Mouse (Mus musculus) urinary bladder, adult 2 months (tissue): Measurements from ENCODE around the gene Pan2. TPM values are rescaled to one million over a fixed set of nuclear protein-coding genes. Genes with fewer than 3 reads are reported as not detected.
"Not testable (repeated sequence)": the region's sequence is repeated elsewhere in the genome, so short reads cannot be mapped to it uniquely, and the experiment has no call there.

Experiments used
- DNase-seq: peaks from one replicate; pipeline ENCODE4 v3.0.0; 2022; ENCODE audit warnings: low spot score
- polyA plus RNA-seq: library from polyadenylated mRNA; depleted of rRNA; stranded (reverse); fragments of >200 nt; gene quantifications from 2 replicates; pipeline ENCODE4 v1.2.3, GENCODE M21; 2012; rRNA removed

Pan2 gene
- 27.9 and 31.7 TPM in 2 replicates for polyA plus RNA-seq

DNA sequence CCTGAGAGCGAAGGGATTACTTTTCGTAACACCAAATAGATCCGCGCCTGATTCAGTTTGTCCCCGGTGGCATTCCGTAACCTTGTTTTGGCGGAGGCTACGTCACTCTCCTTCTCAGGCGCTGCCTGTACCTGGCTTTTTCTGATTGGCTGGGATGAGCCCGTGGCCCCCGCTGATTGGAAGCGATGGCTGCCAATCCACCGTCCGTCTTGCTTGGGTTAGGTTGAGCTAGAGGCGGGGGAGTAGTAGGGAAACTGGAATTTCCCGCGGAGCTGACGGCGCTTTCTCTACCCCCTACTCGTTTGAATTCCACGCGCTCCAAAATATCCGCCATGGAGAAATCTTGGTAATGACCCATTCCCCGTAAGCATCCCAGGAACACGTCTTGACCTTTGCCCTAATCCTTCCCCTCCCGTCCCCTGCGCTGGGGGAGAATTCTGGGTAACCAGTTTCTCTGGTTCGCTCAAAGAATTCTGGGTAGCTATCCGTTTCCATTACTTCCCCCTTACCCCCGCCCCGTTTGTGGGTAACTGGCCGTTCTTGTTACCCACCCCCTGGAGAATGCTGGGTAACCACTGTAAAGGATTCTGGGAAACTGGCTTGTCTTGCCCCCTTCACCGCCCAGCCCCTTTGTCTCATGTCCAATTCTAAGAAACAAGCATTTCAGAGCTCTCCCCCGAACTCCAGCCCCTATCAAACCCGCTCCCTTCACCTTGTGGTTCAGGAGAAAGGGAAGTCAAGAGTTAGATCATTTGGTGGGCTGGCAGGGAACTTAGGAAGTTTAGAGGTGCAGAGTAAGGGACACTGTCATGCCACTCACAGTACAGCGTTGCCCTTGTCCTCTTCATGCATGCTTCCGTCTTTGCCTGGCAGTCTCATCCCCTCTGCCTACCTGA, at the start of gene Pan2:
Gene Pan2, plus strand, starts transcription at position 210 of the 896 bp plus-strand sequence.
- peak; percentile 100 for DNase-seq

DNA sequence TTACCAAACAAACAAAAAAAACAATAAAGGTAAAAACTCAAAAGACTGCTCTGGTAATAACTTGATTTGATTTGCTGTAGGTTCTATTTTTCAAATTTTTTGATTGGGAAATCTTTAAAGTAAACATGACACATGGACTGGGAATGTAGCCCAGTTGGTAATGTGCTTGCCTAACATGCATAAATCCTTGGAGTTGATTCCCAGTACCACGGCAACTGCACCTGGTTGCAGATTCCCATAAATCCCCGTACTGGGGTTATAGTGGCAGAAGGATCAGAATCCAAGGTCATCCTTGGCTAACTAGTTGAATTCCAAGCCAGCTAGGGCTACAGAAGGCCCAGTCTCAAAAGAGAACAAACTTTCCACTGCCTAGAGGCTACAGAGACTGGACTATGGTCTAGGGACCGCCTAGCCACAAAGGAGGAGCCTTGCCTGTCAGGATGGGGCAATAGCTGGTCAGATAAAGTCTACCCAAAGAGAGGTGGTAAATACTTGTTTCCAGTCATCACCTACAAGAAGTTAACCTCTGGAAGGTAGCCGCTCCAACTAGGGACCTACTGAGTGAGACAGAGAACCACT, 49.4 kb upstream of the Pan2 start, which contains the start of gene Apon:
Gene Apon, plus strand, starts transcription at position 420 of the 579 bp plus-strand sequence.
- no peak for DNase-seq

DNA sequence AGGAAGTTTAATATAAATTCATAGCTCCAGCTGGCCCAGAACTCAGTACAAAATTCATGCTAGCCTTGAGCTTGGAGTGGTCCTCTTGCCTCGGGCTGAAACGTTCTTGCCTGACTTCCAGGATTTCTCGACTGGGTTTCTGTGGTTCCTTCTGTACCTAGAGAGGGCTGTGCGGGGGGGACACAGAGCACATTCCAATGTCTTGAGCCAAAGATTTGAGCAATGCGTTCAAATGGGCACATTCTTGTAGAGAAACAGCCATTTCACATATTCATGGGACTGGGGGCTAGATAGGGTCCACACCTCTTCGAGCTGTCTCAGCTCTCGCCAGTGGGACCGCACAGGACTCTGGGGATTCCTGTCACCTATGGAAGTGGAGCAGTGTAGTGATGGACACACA, 47.2 kb upstream of the Pan2 start:
- no peak for DNase-seq

DNA sequence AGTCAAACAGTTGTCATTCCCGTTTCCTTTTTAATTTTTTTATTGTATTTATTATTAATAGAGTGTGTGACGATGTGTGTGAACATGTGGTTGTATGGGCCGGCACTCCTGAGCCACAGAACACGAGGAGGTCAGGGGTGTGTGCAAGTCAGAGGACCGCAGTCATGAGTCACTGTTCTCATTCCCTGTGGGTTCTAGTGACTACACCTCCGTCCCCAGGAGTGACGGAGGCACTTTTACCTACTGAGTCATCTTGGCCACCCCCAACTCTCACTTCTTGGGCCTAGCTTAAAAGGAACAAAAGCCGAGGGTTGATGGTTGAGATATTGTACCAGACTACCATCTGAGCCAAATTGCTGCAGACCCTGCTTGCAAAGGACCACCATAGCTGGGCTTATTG, 46.8 kb upstream of the Pan2 start:
- DNase-seq: no peak

DNA sequence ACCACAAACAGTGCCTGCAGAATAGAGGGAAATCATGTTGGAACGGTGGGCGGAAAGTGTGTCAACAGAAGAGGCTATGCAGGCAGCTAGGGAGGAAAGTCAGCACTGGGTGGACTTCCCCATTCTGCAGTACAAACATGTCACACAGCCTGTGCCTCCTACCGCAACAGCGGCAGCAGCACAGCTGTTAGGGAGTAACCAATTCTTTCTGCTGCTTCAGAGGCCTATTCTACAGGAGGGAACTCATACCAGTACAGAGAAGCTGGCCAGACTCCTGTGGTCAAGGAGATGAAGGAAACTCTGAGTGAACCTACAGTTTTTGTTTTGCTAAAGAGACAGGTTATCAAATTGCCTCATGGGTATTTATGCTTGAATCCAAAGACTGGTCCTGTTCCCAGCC, 44.2 kb upstream of the Pan2 start:
- DNase-seq: no peak

DNA sequence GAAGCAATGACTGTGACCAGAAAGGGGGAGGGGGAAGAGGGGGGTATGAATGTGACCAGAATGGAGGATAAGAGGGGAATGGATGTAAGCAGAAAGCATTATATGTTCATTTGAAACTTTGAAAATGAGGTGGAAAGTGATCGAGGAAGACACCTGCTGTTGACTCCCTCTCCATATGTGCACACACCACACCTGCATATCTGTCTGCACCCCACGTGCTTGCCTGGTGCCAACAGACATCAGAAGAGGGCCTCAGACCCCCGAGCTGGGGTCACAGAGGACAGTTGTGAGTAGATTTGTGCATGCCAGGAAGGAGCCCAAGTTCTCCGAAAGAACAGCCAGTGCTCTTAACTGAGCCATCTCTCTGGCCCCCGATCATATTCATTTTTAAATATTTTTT, 43.2 kb upstream of the Pan2 start:
- DNase-seq: no peak

DNA sequence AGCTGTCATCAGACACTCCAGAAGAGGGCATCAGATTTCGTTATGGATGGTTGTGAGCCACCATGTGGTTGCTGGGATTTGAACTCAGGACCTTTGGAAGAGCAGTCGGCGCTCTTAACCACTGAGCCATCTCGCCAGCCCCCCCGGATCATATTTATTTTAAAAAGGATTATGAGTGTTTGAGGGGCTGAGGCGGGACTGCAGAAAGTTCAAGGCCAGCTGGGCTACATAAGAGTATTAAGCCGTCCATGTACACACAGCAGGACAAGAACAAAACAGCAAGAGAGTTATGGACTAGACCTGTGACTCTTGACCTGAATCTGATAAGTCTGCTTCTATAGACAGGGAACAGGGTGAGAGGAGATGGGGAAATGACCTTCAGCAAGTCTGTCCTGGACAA, 42.8 kb upstream of the Pan2 start:
- DNase-seq: not testable (repeated sequence)

DNA sequence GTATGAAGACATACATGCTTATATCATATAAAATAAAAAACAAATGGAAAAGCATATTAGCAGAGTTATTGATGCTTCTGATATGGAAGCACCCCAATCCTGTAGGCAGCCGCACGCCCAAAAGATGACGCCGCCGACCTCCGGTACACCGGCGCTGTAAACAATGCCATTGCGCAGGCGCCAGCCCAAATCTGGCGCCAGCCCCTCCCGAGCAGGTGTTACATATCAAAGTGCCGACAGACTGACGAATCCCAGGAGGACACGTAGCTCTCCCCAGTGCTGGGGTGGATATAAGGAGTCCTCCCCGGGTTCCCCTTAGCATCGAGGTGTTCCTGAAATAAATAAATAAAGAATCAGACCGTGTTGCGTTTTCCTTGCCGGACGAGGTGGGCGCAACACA, 40.8 kb upstream of the Pan2 start:
- no peak for DNase-seq

DNA sequence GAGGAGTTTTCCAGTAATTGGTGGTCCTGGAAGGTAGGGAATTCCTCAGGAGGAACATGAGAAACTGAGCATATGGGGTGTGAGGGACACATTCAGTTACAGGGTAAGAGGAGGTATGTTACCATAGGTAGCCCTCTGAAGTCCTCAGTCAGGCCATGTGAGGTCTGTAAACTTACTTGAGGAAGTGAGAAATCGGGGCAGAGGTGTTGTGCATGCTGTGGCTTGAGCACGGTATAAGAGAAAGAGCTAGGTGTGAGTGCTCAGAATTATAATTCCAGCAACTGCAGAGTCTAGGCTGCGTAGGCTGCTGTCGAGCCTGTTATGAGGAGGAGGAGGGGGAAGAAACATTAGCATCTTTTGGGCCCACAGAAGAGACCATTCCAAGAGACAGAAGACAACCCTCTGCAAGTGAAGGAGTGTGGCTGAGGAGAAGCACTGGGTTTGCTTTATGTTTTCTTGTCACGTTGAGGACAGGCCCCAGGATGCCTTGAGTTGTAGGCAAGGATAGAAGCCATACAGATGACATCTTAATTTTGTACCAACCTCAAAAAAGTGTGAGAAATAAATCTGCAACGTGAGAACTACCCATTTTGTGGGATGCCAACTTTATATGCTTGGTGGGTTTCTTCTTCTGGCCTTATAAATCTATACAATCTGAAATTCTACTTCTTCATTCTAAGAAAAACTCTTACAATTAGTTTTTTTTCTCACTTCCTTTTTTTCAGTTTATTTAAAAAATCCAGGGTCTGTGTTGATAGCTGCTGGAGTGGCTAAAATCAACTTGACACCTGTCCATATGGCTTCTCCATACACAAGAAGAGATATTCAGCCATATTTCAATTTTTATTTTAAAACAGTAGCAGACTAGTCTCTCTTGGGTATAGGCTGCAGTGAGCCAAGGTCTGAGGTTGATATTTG, 39.5 kb upstream of the Pan2 start:
- no peak for DNase-seq

DNA sequence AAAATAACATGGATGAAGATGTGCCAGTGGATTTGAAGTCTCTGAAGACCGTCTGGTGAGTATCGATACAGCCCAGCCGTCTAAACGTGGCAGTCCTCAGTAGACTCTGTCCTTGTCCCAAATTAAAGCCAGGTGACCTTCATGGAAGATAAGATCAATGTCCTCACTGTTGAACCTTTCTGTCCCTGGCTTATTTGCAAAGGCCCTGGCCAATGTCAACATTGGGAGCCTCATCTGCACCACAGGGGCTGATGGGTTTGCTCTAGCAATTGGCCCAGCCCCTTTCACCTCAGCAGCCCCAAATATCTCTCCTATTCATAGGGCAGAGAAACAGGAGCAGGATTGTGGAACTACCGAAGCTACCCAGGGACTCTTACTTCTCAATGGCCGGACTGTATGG, 34.8 kb upstream of the Pan2 start, which contains the start of gene Apof:
Gene Apof, plus strand, starts transcription at position 301 of the 400 bp plus-strand sequence.
- DNase-seq: no peak

DNA sequence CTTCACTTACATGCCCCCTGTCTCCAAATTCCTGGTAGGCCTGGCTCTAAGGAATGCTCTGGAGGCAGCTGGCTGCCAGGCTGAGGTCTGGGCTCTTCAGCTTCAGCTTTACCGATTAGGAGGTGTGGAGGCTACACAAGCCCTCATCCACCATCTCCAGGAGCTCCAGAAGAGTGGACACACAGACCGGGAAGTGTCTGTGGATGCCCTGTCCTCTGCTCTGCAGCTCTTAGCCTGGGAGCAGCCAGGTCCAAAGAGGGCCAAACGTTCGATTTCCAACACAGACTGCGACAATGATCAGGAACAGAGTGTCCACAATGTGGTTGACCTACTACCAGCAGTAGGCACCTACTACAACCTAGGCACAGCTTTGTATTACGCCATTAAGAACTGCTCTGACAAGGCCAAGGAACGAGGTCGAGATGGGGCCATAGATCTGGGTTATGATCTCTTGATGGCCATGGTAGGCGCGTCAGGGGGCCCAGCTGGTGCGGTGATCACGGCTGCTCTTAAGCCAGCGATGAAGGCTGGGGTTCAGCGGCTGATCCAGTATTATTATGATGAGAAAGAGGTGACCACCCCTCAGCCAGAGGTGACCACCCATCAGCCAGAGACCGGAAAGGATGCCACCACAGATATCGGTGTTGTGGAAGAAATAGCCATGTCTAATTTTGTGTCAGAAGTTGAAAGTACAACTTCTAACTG, 33.8 kb upstream of the Pan2 start:
- DNase-seq: no peak

DNA sequence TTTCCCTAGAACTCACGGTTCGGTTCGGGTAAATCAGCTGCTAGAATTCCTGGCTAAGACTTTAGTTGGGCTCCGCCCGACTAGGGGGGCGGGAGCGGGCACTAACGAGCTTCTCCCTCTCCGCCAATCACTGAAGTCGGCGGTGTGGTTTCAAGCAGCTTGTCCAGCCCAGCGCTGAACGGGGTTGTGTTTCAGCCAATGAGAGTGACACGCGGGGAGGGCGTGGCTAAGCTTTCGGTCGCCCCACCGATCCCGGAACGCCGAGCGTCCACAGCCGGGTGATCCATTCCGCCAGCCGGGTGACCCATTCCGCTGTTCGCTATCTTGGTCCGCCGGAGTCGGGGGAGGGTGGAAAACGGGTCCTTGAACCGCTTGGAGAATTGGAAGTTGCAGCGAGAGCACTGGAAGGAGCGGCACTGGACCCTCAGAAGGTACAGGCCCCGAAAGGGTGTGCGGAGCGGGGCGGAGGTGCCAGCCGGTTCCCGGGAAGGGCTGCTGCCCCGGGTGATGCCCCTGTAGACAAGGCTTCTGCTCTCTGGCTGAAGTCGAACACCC, 32.8 kb upstream of the Pan2 start, which contains the start of gene Stat2:
Gene Stat2, plus strand, starts transcription at position 273 of the 555 bp plus-strand sequence.
- DNase-seq: peak; percentile 93

DNA sequence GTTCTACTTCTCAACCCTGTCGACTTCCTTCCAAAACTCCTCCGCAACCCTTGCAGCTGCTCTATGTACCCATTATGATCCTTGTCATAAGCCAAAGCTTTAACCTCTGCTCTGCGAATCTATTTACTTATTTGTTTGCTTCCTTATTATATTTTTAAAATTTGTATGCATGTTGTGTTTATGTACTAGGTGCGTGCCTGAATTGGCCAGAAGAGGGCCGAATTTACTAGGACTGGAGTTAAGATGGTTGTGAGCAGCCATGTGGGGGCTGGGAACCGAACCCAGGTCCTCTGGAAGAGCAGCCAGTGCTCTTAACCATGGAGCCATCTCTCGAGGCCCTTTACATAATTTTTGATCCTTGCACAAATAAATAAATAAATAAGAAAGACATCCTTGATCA, 32.3 kb upstream of the Pan2 start:
- DNase-seq: no peak

DNA sequence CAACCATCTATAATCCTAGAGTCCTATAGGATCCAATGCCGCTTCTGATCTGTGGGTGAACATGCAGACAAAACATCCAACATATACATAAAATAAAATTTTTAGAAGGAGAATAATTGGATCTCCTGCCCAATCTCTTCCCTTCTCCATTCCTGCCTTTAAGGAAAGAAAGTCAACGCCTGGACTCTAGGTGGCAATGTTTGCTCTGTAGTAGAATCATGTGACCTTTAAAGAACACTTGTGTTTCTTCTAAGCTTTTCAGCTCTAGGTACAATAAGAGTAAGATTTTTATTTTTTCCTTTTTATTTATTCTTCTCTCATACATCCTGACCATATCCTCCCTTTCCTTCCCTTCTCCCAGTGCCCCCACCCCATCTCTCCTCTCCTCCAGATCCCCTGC, 31.3 kb upstream of the Pan2 start:
- no peak for DNase-seq

DNA sequence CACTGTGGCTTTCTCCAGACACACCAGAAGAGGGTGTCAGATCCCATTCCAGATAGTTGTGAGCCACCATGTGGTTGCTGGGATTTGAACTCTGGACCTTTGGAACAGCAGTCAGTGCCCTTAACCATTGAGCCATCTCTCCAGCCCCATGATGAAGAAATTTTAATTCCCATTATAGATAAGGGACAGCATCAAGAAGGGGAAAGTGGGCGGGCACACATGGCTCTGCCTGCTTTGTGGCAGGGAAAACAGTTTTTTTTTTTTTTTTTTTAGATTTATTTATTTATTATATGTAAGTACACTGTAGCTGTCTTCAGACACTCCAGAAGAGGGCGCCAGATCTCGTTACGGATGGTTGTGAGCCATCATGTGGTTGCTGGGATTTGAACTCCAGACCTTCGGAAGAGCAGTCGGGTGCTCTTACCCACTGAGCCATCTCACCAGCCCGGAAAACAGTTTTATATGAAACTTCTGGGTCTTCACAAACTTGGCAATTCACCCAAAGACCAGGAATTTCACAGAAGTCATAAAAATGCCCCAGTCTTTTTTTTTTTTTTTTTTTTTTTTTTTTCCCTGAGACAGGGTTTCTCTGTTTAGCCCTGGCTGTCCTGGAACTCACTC, 30.2 kb upstream of the Pan2 start:
- not testable (repeated sequence) for DNase-seq

DNA sequence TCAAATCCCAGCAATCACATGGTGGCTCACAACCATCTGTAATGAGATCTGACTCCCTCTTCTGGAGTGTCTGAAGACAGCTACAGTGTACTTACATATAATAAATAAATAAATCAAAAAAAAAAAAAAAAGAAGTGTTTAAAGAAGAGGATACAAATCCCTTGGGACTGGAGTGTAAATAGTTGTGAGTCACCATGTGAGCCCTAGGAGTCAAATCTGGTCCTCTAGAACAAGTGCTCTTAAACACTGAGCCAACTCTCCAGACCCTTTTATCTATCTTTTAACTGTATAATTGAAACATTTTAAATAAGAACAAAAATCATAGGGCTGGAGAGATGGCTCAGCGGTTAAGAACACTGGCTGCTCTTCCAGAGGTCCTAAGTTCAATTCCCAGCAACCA, 27.8 kb upstream of the Pan2 start:
- DNase-seq: not testable (repeated sequence)

DNA sequence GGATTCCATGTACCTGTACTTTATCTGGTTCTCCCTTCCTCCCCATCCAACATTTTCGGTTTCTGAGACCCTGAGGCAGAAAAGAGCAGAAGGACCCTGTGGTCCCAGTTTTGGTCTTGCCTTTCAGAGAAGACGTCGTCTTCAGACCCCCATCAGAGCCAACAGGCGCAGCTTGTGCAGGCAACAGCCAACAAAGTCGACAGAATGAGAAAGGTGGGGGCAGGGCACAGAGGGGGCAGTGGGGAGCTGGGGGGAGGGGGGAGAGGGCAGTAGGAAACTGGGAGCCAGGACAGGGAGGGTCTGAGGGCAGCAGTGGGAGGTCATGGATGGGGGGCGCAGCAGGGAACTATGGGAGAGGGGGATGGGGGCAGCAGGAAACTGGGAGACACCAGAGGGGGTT, 25.0 kb upstream of the Pan2 start:
- no peak for DNase-seq

DNA sequence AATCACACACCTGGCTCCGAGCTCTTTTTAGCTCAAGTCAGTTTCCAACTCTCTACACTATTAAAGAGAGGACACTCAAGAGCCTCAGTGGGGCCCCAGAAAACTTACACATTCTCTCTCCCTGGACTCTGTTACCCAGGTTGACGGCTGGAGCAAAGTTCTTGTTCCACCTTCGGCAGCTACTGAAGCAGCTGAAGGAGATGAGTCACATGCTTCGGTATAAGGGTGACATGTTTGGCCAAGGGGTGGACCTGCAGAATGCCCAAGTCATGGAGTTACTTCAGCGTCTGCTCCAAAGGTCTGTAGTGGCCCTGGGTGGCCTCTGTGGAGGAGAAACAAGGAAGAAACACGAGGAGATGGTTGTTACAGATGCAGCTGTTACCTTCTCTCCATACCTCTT, 22.2 kb upstream of the Pan2 start:
- no peak for DNase-seq

DNA sequence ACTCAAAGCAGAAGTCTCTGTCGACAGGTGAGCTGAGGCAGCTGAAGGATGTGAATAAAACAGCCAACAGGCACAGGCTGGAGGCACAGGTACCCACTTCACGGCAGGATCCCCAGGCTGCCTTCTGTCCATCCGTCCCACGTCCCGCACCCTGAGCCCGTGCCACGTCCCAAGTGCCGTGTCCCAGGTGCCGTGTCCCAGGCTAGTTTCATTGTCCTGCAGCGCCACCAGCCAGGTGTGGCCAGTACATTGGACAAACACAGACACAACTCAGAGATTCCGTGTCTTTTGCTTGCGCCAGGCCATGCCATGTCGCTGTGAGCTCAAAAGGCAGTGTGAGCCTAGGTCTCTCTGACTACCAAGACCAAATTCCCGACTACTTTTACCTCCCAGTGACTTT, 21.5 kb upstream of the Pan2 start:
- no peak for DNase-seq

DNA sequence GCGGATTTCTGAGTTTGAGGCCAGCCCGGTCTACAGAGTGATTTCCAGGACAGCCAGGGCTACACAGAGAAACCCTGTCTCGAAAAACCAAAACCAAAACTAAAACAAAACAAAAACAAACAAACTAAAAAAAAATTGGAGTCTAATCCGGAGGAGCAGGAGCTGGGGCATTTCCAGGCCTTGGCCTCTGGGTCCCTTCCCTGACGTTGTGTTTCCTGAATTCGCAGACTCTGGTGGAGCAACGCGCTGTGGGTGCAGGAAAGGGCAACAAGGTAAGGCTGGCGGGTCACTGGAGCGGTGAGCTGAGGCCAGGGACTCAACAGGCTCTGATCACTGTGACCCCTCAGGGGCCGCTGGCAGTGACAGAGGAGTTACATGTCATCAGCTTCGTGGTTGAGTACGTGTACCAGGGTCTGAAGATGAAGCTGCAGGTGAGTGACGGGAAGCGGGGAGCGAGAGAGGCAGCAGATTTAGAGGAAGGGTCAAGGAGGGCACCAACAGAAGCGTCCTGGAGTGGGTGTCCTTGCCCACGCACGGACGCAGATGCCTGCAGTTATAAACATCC, 20.2 kb upstream of the Pan2 start:
- DNase-seq: no peak
